Mouse (Mus musculus) urinary bladder, postnatal 14 days (tissue): Measurements from ENCODE around the gene Olfr74.
"Not testable (repeated sequence)": the region's sequence is repeated elsewhere in the genome, so short reads cannot be mapped to it uniquely, and the experiment has no call there.

Experiments
- DNase-seq: peaks from one replicate; pipeline ENCODE4 v3.0.0; 2021; ENCODE audit warnings: low spot score

Olfr74 gene

GRCm38 (mm10) chr2:87974563-87974962, at the start of gene Olfr74:
Gene Olfr74 (minus strand): TSS chr2:87974663.
- no peak for DNase-seq

- DNase-seq = not testable (repeated sequence)
Measured at GRCm38 (mm10) chr2:88022474-88022873, 48.0 kb upstream of the Olfr74 start, which contains the start of gene Olfr1161. Gene Olfr1161 (plus strand): TSS chr2:88022774.

- no peak for DNase-seq
Measured at GRCm38 (mm10) chr2:88007515-88008318, 33.3 kb upstream of the Olfr74 start, which contains the start of gene Olfr1160. Gene Olfr1160 (minus strand): TSS chr2:88008268.

GRCm38 (mm10) chr2:87989813-87990212, 15.3 kb upstream of the Olfr74 start, which contains the start of gene Olfr1158:
Gene Olfr1158 (plus strand): TSS chr2:87990113.
- DNase-seq = no peak

GRCm38 (mm10) chr2:87968199-87968598, 6.3 kb downstream of the Olfr74 start, which contains the start of gene Olfr1157:
Gene Olfr1157 (minus strand): TSS chr2:87968299.
- DNase-seq = no peak

GRCm38 (mm10) chr2:87953000-87953399, 21.5 kb downstream of the Olfr74 start, which contains the start of gene Olfr1156:
Gene Olfr1156 (minus strand): TSS chr2:87953100.
- DNase-seq = no peak

GRCm38 (mm10) chr2:87945037-87945436, 29.4 kb downstream of the Olfr74 start, which contains the start of gene Olfr1155:
Gene Olfr1155 (minus strand): TSS chr2:87945137.
- no peak for DNase-seq
